Mouse (Mus musculus): ENCODE measurements around the gene Hipk2. TPM values are rescaled to one million over a fixed set of nuclear protein-coding genes. Genes with fewer than 3 reads are reported as not detected.

Hipk2 gene
- 10 to 100 TPM; 10.2 to 17.9 (median 17.6) TPM for polyA plus RNA-seq (2017; shearing (Covaris generic))

- ATAC-seq: peak; percentile 78
Observed at GRCm38 (mm10) chr6:38876071-38876911, at the start of gene Hipk2. Hipk2 (minus strand) TSS chr6:38876165.

- ATAC-seq: no peak
Observed at GRCm38 (mm10) chr6:38925719-38926118, 49.8 kb upstream of the Hipk2 start.

GRCm38 (mm10) chr6:38923870-38924817, 48.2 kb upstream of the Hipk2 start:
- ATAC-seq: no peak

GRCm38 (mm10) chr6:38923450-38923849, 47.5 kb upstream of the Hipk2 start:
- ATAC-seq: no peak

GRCm38 (mm10) chr6:38922517-38922916, 46.6 kb upstream of the Hipk2 start:
- ATAC-seq: no peak

- ATAC-seq: no peak
Observed at GRCm38 (mm10) chr6:38921810-38922116, 45.8 kb upstream of the Hipk2 start.

GRCm38 (mm10) chr6:38921095-38921809, 45.3 kb upstream of the Hipk2 start:
- ATAC-seq: no peak

- ATAC-seq: no peak
Observed at GRCm38 (mm10) chr6:38920141-38920540, 44.2 kb upstream of the Hipk2 start.

- ATAC-seq: no peak
Observed at GRCm38 (mm10) chr6:38919135-38919740, 43.3 kb upstream of the Hipk2 start.

- no peak for ATAC-seq
Observed at GRCm38 (mm10) chr6:38918728-38919127, 42.8 kb upstream of the Hipk2 start.

- ATAC-seq: no peak
Observed at GRCm38 (mm10) chr6:38917415-38917814, 41.5 kb upstream of the Hipk2 start.

GRCm38 (mm10) chr6:38916571-38916970, 40.6 kb upstream of the Hipk2 start:
- ATAC-seq: no peak

GRCm38 (mm10) chr6:38915776-38916175, 39.8 kb upstream of the Hipk2 start:
- ATAC-seq: no peak

- ATAC-seq: no peak
Observed at GRCm38 (mm10) chr6:38914181-38914580, 38.2 kb upstream of the Hipk2 start.

- no peak for ATAC-seq
Observed at GRCm38 (mm10) chr6:38913386-38914042, 37.5 kb upstream of the Hipk2 start.

- ATAC-seq: no peak
Observed at GRCm38 (mm10) chr6:38912845-38913244, 36.9 kb upstream of the Hipk2 start.

- no peak for ATAC-seq
Observed at GRCm38 (mm10) chr6:38912121-38912660, 36.2 kb upstream of the Hipk2 start.

GRCm38 (mm10) chr6:38910828-38911559, 35.0 kb upstream of the Hipk2 start:
- peak; percentile 74 for ATAC-seq

- no peak for ATAC-seq
Observed at GRCm38 (mm10) chr6:38908401-38908800, 32.4 kb upstream of the Hipk2 start.

- ATAC-seq: no peak
Observed at GRCm38 (mm10) chr6:38906005-38906404, 30.0 kb upstream of the Hipk2 start.

Measured in inflammation-experienced regulatory T-cells, adult 6 months (primary cell).